Mouse (Mus musculus): ENCODE data around the gene Noxred1. TPM values are rescaled to one million over a fixed set of nuclear protein-coding genes. Genes with fewer than 3 reads are reported as not detected.

Noxred1 gene
- polyA plus RNA-seq, 1 experiment from 2014 or later: 0.84 TPM

DNA sequence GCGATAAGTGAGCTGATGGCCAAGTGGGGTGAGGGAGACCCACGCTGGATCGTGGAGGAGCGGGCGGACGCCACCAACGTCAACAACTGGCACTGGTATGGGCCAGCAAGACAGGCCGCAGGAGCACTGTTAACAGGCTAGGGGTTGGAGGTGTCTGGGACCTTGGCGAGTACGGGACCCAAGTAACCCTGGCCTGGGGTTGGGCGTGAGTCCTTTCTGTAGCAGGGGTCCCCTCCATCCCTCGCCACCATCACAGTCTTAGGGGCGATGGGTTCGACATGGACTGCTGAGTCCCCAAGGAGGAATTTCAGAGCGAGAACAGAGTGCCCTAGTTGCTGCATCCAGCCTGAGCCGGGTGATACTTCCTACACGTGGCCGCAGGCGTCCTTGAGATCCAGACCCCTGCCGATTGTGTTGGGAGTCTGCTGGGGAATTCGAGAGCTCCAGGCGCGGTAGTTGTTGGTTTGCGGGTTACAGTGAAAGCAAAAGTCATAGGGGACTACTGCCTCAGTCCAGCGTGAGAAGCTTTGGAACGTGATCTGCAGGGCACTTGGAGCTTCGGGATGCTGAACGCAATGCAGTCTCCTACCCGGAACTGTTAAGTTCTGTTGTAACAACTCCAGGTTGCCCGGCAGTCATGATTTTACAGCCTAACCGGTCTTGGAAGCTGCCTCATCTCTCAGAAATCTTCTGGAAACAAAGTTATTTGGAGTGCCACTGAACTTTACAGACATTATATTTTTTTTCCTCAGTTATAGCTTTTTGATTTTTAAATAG lies 28.5 kb upstream of the Noxred1 start:
- WGBS: under 1% methylated on average over 31 of the region's 31 CpGs
- DNase-seq (ENCODE audit: extremely low spot score, low spot score): peak; percentile 57
- peaks cover 62% of the 10 kb centered on the region for H3K36me3 ChIP-seq (replicated peaks)

DNA sequence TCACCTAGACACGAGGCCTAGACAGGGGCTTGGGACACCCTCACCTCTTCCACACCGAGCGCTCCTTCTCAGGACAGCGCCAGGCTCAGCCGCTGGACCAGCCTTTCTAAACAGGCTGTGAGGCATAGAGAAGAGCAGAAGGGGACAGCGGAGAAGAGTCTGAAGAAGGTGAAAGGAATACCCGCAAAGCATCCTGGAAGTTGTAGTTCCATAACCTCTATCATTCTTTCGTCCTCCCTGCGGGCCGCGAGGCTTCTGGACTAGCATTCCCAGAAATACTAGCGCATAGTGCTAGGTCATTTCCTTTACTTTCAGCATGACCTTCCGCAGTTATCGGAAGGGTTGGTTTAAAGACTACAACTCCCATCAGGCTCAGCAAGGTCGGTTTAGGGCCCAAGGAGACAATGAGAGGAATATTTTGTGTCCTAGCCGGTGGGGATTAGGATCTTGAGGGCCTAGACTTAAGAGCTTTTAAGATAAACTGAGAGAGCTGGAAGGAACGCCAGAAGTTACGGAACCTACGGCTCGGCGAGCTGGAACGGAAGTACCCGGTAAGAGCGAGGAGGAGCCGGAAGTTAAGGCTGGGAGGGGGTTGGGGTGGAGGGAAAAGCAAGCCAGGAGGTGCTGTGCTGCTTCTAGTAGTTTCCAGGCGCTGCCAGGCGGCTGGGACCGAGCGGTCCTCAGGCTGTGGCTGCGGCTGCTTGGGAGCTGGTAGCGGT lies 27.7 kb upstream of the Noxred1 start, which contains the start of the genes Vipas39 and Ahsa1:
Vipas39 (minus strand) TSS at position 149 of the 719 bp plus-strand sequence.
Ahsa1 (plus strand) TSS at position 372 of the 719 bp plus-strand sequence.
- DNase-seq (ENCODE audit: extremely low spot score, low spot score): peak; percentile 88
- Histone ChIP-seq H3K9me3 (no peaks in the 10 kb centered on the region), H3K4me3 (peak within 1 kb of the TSS; percentile 81), H3K4me1 (peaks cover 25% of the 10 kb centered on the region), H3K27me3 (ENCODE audit: poor library complexity, severe bottlenecking) (no peaks in the 10 kb centered on the region), H3K27ac (peak within 1 kb of the TSS; percentile 93), H3K36me3 (replicated peaks) (peaks cover 62% of the 10 kb centered on the region)
- WGBS: 0% methylated on average over 31 of the region's 31 CpGs

More for the DNA sequence above, 28.5 kb upstream of the Noxred1 start:
- Histone ChIP-seq H3K27me3 (ENCODE audit: poor library complexity, severe bottlenecking) (no peaks in the 10 kb centered on the region), H3K4me3 (peak overlapping the region; percentile 81), H3K4me1 (peaks cover 25% of the 10 kb centered on the region), H3K27ac (peak overlapping the region; percentile 93), H3K9me3 (no peaks in the 10 kb centered on the region)

DNA sequence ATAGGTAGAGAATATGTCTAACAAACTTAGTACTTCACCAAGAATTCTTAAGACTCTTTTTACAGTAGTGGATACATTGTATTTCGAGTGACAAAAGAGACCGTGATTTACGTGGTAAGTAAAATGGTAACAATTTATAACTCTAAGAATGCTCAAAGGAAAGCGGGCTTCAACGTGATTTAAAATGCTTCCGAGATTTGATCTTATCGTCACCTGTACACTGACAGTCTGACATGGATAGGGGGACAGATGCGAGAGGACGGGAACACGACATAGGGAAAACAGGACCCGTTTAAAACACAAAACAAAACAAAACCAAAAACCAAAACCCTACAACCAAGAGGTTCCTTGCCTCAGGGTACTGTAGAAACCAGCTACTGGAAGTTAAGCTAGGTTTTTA lies 26.9 kb upstream of the Noxred1 start:
- Histone ChIP-seq H3K27me3 (ENCODE audit: poor library complexity, severe bottlenecking) (no peaks in the 10 kb centered on the region), H3K36me3 (replicated peaks) (peaks cover 62% of the 10 kb centered on the region), H3K27ac (peak overlapping the region; percentile 93), H3K4me1 (peaks cover 25% of the 10 kb centered on the region), H3K4me3 (peak overlapping the region; percentile 81), H3K9me3 (no peaks in the 10 kb centered on the region)
- 33% methylated on average over 11 of the region's 11 CpGs for WGBS
- no peak for DNase-seq (ENCODE audit: extremely low spot score, low spot score)

DNA sequence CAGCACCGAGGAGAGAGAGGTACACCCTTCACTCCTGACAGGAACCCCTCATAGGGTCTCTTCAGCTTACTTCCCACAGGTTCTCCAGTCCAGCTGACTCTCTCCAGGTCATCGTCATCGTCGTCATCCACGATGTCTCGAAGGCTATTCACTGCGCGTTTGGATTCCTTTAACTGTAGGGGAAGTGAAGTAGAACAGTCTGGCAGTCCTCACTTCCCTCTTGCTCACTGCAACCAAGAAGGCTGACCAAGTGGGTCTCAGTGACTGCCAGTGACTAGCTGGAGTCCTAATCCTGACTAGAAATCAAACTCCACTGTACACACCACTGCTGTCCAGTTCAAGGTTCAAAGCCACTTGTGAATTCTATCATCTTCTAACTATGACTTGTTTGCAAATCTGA lies 22.0 kb upstream of the Noxred1 start:
- DNase-seq (ENCODE audit: extremely low spot score, low spot score): no peak
- no peaks in the 10 kb centered on the region for H3K27me3 ChIP-seq (ENCODE audit: poor library complexity, severe bottlenecking)
- 96% methylated on average over 8 of the region's 8 CpGs for WGBS
- H3K36me3 ChIP-seq (replicated peaks): peaks cover 83% of the 10 kb centered on the region
- peaks cover 11% of the 10 kb centered on the region for H3K4me1 ChIP-seq
- H3K9me3 ChIP-seq: no peaks in the 10 kb centered on the region
- no peak overlapping the region for H3K4me3 ChIP-seq
- no peak overlapping the region for H3K27ac ChIP-seq

DNA sequence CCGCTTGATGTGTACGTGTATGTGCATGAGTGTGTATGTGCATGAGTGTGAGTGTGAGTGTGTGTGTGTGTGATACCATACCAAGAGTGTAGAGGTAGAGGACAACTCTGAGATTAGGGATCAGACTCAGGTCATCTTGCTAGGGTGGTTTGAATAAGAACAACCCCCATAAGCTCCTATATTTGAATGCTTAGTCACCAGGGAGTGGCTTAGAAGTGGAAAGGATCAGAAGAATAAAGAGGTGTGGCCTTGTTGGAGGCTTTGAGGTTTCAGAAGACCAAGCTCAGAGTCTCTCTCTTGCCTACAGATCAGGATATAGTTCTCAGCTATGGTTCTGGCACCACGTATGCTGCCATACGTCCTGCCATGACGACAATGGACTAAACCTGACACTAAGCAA lies 18.1 kb upstream of the Noxred1 start:
- Histone ChIP-seq H3K9me3 (no peaks in the 10 kb centered on the region), H3K27ac (no peak overlapping the region), H3K36me3 (replicated peaks) (peaks cover 95% of the 10 kb centered on the region), H3K4me1 (no peaks in the 10 kb centered on the region), H3K4me3 (no peak overlapping the region), H3K27me3 (ENCODE audit: poor library complexity, severe bottlenecking) (no peaks in the 10 kb centered on the region)
- WGBS: 94% methylated on average over 5 of the region's 5 CpGs
- no peak for DNase-seq (ENCODE audit: extremely low spot score, low spot score)

DNA sequence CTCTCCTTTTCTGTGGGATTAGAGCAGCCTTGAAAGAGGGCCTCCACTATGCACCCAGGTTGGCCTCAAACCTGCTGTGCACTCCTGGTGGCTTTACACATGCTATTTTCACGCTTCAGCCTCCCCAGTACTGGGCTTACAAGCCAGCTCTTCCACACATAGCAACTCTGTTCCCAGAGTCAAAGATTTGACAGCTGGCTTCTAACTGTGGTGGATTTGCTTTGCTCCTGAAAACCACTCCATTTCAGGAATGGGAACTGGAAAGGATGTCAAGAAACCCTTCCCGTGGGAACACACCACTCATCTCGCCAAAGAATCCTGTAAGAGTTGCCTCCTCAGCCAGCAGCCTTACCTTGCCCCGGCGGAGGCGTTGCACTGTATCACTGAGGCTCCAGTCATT lies 15.3 kb upstream of the Noxred1 start:
- Histone ChIP-seq H3K36me3 (replicated peaks) (peaks cover 96% of the 10 kb centered on the region), H3K4me1 (no peaks in the 10 kb centered on the region), H3K27ac (no peak overlapping the region), H3K9me3 (no peaks in the 10 kb centered on the region), H3K27me3 (ENCODE audit: poor library complexity, severe bottlenecking) (no peaks in the 10 kb centered on the region), H3K4me3 (no peak overlapping the region)
- DNase-seq (ENCODE audit: extremely low spot score, low spot score): no peak
- 95% methylated on average over 6 of the region's 6 CpGs for WGBS

DNA sequence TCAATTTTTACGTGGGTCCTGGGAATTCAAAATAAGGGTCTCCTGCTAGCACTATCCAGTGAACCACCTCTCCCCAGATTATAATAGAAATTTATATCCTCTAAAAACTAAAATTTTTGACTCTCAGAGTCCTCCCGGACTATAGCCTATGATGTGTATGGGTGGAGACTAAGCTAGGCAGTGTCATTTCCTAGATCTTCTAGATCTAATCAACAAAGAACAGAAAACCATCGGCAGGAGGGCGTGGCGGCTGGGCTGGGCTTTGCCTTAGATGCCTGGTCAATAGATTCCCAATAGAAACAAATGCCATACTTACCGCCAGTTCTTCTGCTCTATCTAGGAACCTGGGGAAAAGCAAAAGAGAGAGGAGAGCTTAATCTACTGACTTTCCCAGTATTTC lies 11.6 kb upstream of the Noxred1 start:
- H3K9me3 ChIP-seq: no peaks in the 10 kb centered on the region
- DNase-seq (ENCODE audit: extremely low spot score, low spot score): no peak
- no peaks in the 10 kb centered on the region for H3K27me3 ChIP-seq (ENCODE audit: poor library complexity, severe bottlenecking)
- no peak overlapping the region for H3K27ac ChIP-seq
- 93% methylated on average over 6 of the region's 6 CpGs for WGBS
- H3K4me3 ChIP-seq: no peak overlapping the region
- no peaks in the 10 kb centered on the region for H3K4me1 ChIP-seq
- H3K36me3 ChIP-seq (replicated peaks): peaks cover 91% of the 10 kb centered on the region

DNA sequence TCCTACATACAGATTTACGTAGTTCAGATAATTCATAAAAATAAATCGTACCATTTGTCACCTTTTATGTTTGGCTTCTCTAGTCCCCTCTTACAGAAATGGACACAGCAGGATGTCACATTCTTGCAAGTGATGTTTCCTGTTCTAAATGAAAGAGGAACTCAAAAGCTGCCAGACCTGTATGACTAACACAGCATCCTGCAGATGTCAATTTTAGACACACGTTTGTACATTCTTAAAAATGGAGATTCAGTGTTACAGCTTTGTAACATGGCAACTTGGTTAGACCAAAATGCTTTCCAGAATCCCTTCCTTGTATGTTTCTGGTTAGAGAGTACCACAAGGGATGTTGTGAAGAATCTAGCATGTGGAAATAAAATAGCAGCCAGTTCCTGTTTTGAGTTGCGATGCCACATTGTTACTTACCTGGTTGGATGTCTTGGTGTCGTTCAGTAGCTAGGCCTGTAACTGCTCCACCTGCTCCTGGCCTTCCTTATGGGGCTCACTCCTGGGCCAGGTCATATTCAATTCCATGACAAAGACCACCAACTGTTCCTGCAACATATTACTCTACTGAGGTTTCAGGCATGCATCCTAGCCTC lies 1.5 kb downstream of the Noxred1 start:
- DNase-seq (ENCODE audit: extremely low spot score, low spot score): no peak
- Histone ChIP-seq H3K27me3 (ENCODE audit: poor library complexity, severe bottlenecking) (no peaks in the 10 kb centered on the region), H3K4me3 (no peak overlapping the region), H3K36me3 (replicated peaks) (peaks cover 44% of the 10 kb centered on the region), H3K9me3 (no peaks in the 10 kb centered on the region), H3K4me1 (no peaks in the 10 kb centered on the region), H3K27ac (no peak overlapping the region)
- 91% methylated on average over 5 of the region's 5 CpGs for WGBS

DNA sequence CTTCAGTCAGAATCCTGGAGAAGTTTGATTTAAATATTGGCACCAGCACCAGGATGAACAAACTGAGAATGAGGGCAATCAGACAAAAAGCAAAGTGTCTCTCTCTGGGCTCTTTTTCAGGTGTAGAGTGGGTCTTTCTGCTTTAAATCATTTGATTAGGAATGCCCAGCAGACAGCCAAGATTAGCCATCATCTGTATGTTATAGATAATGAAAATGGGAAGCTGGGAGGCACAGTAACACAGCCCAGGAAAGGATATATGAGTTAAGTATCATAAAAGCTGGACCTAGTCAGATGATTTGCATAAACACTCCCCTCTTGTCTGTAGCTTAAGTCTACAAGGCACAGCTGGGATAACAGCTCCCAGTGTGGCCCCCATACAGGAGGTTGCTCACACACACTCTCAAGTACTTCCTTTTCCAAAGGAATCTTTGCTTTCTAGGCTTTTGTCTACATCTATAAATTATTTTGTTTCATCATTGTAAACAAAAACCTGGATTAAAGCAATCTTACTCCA lies 8.1 kb downstream of the Noxred1 start:
- Histone ChIP-seq H3K4me1 (no peaks in the 10 kb centered on the region), H3K9me3 (no peaks in the 10 kb centered on the region), H3K36me3 (replicated peaks) (no peaks in the 10 kb centered on the region), H3K27me3 (ENCODE audit: poor library complexity, severe bottlenecking) (no peaks in the 10 kb centered on the region), H3K27ac (no peak overlapping the region), H3K4me3 (no peak overlapping the region)
- no peak for DNase-seq (ENCODE audit: extremely low spot score, low spot score)

DNA sequence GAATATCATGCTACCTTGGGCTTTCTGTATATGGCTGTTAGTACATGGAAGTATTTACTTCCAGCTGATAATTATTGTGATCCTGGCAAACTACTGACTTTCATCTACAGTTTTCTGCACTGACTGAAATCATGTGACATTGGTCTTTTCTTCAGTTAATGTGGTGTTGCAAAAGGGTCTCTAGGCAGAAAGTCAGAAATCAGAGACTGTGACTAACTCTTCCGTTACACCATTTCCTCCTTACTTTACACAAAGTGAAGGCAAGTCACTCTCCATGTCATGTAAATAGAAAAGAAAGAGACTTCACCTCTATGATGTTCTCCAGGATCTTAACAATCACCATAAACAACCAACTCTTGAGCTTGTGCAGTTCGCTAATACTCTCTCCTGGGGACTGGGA lies 8.9 kb downstream of the Noxred1 start:
- Histone ChIP-seq H3K4me1 (no peaks in the 10 kb centered on the region), H3K4me3 (no peak overlapping the region), H3K9me3 (no peaks in the 10 kb centered on the region), H3K36me3 (replicated peaks) (no peaks in the 10 kb centered on the region), H3K27ac (no peak overlapping the region), H3K27me3 (ENCODE audit: poor library complexity, severe bottlenecking) (no peaks in the 10 kb centered on the region)
- no peak for DNase-seq (ENCODE audit: extremely low spot score, low spot score)
- 94% methylated on average over 2 of the region's 2 CpGs for WGBS

DNA sequence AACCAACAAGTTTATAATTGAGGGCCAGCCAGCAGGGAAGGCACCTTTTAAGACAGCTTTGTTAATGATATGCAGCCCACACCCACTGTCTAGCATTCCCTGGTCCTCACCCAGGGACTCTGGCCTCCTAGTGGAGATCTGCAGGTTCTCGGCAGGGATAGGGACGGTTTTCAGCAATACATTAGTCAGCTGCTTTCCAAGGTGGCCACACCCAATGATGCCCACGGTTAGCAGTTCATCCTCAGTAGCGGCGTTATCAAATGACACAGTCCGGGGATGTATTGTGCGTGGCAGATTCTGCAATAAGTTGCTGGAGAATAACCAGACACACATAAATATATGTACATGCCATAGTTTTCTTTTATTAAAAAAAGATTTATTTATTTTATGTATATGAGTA lies 11.7 kb downstream of the Noxred1 start:
- Histone ChIP-seq H3K36me3 (replicated peaks) (no peaks in the 10 kb centered on the region), H3K27me3 (ENCODE audit: poor library complexity, severe bottlenecking) (no peaks in the 10 kb centered on the region), H3K9me3 (no peaks in the 10 kb centered on the region), H3K4me3 (no peak overlapping the region), H3K4me1 (no peaks in the 10 kb centered on the region), H3K27ac (no peak overlapping the region)
- 77% methylated on average over 7 of the region's 7 CpGs for WGBS
- no peak for DNase-seq (ENCODE audit: extremely low spot score, low spot score)

DNA sequence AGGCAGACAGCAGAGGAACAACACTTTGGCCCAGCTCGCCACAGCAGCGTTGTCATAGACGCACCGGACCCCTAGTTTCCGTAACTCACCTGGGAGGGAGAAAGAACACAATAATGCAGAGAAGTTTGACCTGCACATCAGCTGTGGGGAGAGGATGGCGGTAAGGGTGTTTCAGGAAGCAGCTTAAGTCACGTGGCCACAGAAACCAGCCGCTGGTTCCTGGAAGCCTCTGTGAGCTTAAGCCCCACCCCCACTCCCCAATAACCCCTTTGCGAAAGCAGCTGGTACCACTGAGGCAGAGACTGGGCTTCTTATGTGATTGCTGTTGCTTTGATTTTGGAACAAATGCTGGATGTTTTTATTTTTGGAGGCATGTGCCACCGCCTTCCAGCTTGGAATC lies 13.6 kb downstream of the Noxred1 start:
- DNase-seq (ENCODE audit: extremely low spot score, low spot score): no peak
- H3K27ac ChIP-seq: 0 out of 2 replicates have a peak overlapping the region, but pooled peaks have one; percentile 8
- no peaks in the 10 kb centered on the region for H3K36me3 ChIP-seq (replicated peaks)
- 72% methylated on average over 10 of the region's 10 CpGs for WGBS
- H3K4me1 ChIP-seq: no peaks in the 10 kb centered on the region
- H3K9me3 ChIP-seq: no peaks in the 10 kb centered on the region
- no peak overlapping the region for H3K4me3 ChIP-seq
- no peaks in the 10 kb centered on the region for H3K27me3 ChIP-seq (ENCODE audit: poor library complexity, severe bottlenecking)

DNA sequence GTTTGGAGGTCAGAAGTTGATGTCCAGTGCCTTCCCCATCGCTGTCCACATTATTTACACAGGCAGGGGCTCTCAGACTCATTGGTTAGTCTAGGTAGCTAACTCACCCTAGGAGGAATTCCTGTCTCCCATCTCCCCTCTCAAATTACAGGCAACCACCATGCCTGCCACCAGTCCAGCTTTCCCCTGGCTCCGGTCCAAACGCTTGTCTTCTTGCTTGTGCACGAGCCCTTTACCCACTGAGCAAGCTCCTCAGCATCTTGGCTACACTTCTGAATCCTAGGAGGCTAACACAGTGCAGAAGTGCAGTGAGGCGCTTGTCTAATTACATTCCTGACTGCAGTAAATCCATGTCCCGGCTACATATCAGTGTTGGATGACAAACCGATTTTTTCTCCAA lies 19.2 kb downstream of the Noxred1 start:
- Histone ChIP-seq H3K27me3 (ENCODE audit: poor library complexity, severe bottlenecking) (no peaks in the 10 kb centered on the region), H3K4me3 (no peak overlapping the region), H3K27ac (no peak overlapping the region), H3K36me3 (replicated peaks) (no peaks in the 10 kb centered on the region), H3K9me3 (no peaks in the 10 kb centered on the region), H3K4me1 (peaks cover 8% of the 10 kb centered on the region; the same call in 1 of the 2 replicates)
- no peak for DNase-seq (ENCODE audit: extremely low spot score, low spot score)
- 84% methylated on average over 7 of the region's 7 CpGs for WGBS
